Mouse (Mus musculus) testis, adult 2 months (tissue): ENCODE measurements around the gene Zfp318.

ENCODE experiments used
- CTCF ChIP-seq: fragments of 200-500 bp; IDR thresholded peaks from 2 replicates; pipeline ENCODE4 v1.5.1; 2012; ENCODE audit warnings: low read depth, mild to moderate bottlenecking, inconsistent platforms, low read length, moderate library complexity; ENCODE audit not compliant: control insufficient read depth, insufficient read depth, insufficient replicate concordance
- POLR2A ChIP-seq: fragments of 200-500 bp; IDR thresholded peaks from 2 replicates; pipeline ENCODE4 v1.6.1; 2012; ENCODE audit warnings: low read depth, mild to moderate bottlenecking, inconsistent platforms, low read length, moderate library complexity; ENCODE audit not compliant: control insufficient read depth

DNA sequence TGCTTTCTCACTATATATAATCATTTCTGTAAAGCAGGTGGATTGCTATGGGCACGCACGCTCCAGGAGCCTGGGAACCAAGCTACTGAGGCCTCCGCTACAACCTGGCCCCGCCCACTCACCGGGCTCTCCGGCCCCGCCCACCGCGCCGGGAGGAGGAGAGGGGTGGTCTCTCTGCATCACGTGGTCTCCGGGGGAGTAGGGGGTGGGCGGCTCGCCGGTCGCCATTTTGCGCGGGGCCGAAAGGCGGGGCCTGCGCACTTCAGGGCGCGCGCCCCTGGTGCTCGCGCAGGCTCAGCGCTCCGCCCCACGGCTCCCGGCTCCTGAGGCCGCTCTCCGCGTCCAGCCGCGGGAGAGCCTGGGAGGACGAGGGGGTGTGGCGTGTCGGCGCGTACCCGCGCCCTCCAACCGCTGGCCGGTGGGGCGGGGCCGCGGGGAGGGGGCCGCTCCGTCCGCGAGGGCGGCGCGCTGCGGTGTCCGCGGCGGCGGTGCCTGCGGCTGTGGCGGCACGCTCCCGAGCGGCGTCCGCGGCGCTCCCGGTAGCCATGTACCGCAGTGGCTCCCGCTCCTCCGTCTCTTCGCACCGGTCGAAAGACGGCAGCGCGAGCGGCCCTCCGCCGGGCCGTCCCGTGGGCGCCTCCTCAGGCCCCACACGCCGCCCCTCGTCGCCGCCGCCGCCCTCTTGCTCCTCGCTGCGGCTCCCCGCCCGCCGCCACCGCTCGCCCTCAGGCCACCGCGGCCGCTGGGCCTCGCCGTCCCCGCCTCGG lies at the start of gene Zfp318:
- TF ChIP-seq POLR2A (peak; percentile 85), CTCF (no peak)
